Comparison of ENCODE assay signal across 9 mouse cellular contexts in the genomic region with DNA sequence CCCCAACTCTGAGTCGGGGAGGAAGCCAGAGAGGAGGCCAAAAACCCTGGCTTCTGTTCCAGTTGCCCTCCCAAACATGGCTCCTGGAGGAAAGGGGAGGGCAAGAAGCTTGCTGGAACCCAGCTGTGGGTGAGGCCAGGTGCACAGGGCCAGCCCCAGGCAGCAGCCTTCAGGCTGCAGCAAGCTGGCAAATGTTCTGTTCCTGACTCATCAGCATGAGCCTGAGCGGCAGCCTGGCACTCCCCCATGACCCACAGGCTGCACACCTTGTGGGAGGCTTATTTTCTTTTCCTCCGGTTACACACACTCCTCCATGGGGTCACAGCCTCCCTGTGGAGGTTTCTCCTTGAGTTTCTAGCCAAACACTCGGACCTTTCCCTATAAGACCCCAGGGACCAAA. TPM values are rescaled to one million over a fixed set of nuclear protein-coding genes. Genes with fewer than 3 reads are reported as not detected.
DNase-seq lines count a peak whose midpoint lies in the region; ATAC-seq and TF ChIP-seq lines count a peak whose summit lies in the region.
"Had no signal": no experiment of that assay in that cellular context is flagged by ENCODE, and none has a peak within 500 bp of the region (broad histone marks: within the 10 kb centered on the region; RNA-seq: fewer than 3 reads in every experiment).

No protein-coding gene starts in this region.

- no peaks in the 10 kb centered on the region for H3K36me3 ChIP-seq in heart, embryonic 10.5 days
- no peaks in the 10 kb centered on the region for H3K36me3 ChIP-seq in heart, adult 2 months (ENCODE audit: control insufficient read depth, insufficient read depth, low read length)
- H3K36me3 ChIP-seq in spleen, adult 2 months (ENCODE audit: control insufficient read depth, insufficient read depth, low read length), result no peaks in the 10 kb centered on the region
- H3K36me3 ChIP-seq in stomach, embryonic 15.5 days, result no peaks in the 10 kb centered on the region

- ATAC-seq in stomach, embryonic 15.5 days (ENCODE audit: insufficient read depth, low FRiP score, low read depth), result peak; percentile 63

- TF ChIP-seq EP300 in heart, adult 2 months (IDR thresholded peaks at IDR 0.05; ENCODE audit: insufficient read depth, low read depth, low read length), result no peak

- no peak overlapping the region for H3K4me3 ChIP-seq in heart, embryonic 10.5 days
- H3K4me3 ChIP-seq in heart, adult 2 months, result no peak overlapping the region
- no peak overlapping the region for H3K4me3 ChIP-seq in spleen, adult 2 months (ENCODE audit: extremely low read depth, insufficient read depth, insufficient read length)
- no peak overlapping the region for H3K4me3 ChIP-seq in stomach, embryonic 15.5 days (replicated peaks)

- no peak for TF ChIP-seq CTCF in heart, adult 2 months (IDR thresholded peaks at IDR 0.05)
- TF ChIP-seq CTCF in spleen, adult 2 months (IDR thresholded peaks at IDR 0.05; ENCODE audit: extremely low read depth, insufficient read depth, insufficient read length, insufficient replicate concordance), result no peak

- no peak overlapping the region for H3K9ac ChIP-seq in heart, adult 2 months (ENCODE audit: low read depth, low read length)
- H3K9ac ChIP-seq in stomach, embryonic 15.5 days, result no peak overlapping the region

- 40% methylated on average over 4 of the region's 4 CpGs for WGBS in heart, embryonic 10.5 days
- WGBS in heart, adult 2 months, result 43% methylated on average over 4 of the region's 4 CpGs
- 54% methylated on average over 4 of the region's 4 CpGs for WGBS in spleen, adult 2 months
- 47% methylated on average over 4 of the region's 4 CpGs for WGBS in stomach, embryonic 15.5 days

- DNase-seq in heart, embryonic 10.5 days (ENCODE audit: low spot score), result no peak
- DNase-seq in heart, adult 2 months, result no peak
- no peak for DNase-seq in spleen, adult 2 months (ENCODE audit: low read depth in 1 of 2, low spot score in 2 of 2)
- DNase-seq in spleen, adult 12 weeks (ENCODE audit: low spot score), result no peak
- peak; percentile 16 for DNase-seq in brain, adult 2 months (ENCODE audit: low read depth, low spot score)
- no peak for DNase-seq in spleen, postnatal 4 days (ENCODE audit: low spot score in 2 of 2)
- DNase-seq in frontal cortex, adult 2 months (ENCODE audit: extremely low spot score in 1 of 2, low spot score in 1 of 2), result no peak
- DNase-seq: cerebellum, postnatal 14 days had no signal

- H3K27me3 ChIP-seq in heart, embryonic 10.5 days (ENCODE audit: insufficient read depth, poor library complexity, severe bottlenecking), result peaks cover 48% of the 10 kb centered on the region
- H3K27me3 ChIP-seq in heart, adult 2 months (ENCODE audit: control insufficient read depth, insufficient read depth, low read length), result no peaks in the 10 kb centered on the region
- no peaks in the 10 kb centered on the region for H3K27me3 ChIP-seq in spleen, adult 2 months (ENCODE audit: control insufficient read depth, insufficient read depth, low read length)
- no peaks in the 10 kb centered on the region for H3K27me3 ChIP-seq in stomach, embryonic 15.5 days (replicated peaks)

- 0 out of 2 replicates have a peak overlapping the region, but pooled peaks have one; percentile 16 for H3K27ac ChIP-seq in heart, embryonic 10.5 days
- H3K27ac ChIP-seq in heart, adult 2 months, result no peak overlapping the region
- peak overlapping the region; percentile 20; the same call in 1 of the 2 replicates for H3K27ac ChIP-seq in spleen, adult 2 months (ENCODE audit: insufficient read depth, low read length)
- peak overlapping the region; percentile 41 for H3K27ac ChIP-seq in stomach, embryonic 15.5 days

- no peaks in the 10 kb centered on the region for H3K9me3 ChIP-seq in heart, embryonic 10.5 days
- no peaks in the 10 kb centered on the region for H3K9me3 ChIP-seq in stomach, embryonic 15.5 days

- peaks cover 29% of the 10 kb centered on the region for H3K4me1 ChIP-seq in heart, embryonic 10.5 days
- H3K4me1 ChIP-seq in heart, adult 2 months (ENCODE audit: control insufficient read depth, insufficient read depth, low read length), result peaks cover 5% of the 10 kb centered on the region
- H3K4me1 ChIP-seq in spleen, adult 2 months (ENCODE audit: control insufficient read depth, insufficient read depth, insufficient read length), result peaks cover 33% of the 10 kb centered on the region; the same call in 1 of the 2 replicates
- peaks cover 15% of the 10 kb centered on the region for H3K4me1 ChIP-seq in stomach, embryonic 15.5 days

- H3K4me2 ChIP-seq in stomach, embryonic 15.5 days, result no peak overlapping the region

- H3K79me2 ChIP-seq in heart, adult 2 months (replicated peaks; ENCODE audit: control insufficient read depth, insufficient read depth, low read length), result no peaks in the 10 kb centered on the region

- intact Hi-C loops in heart, adult 2 months (cut with DNase I), result no loop called here

- TF ChIP-seq POLR2A in heart, adult 2 months (IDR thresholded peaks at IDR 0.05; ENCODE audit: insufficient read depth, low read depth, low read length), result no peak
- no peak for TF ChIP-seq POLR2A in spleen, adult 2 months (IDR thresholded peaks at IDR 0.05; ENCODE audit: low read depth, low read length)

RNA-seq across cellular contexts. Expression of gene Hes1, which starts 30.2 kb away (rescaled TPM):
- 25.1 and 35.2 TPM in 2 replicates for polyA plus RNA-seq in heart, embryonic 10.5 days (2016; fragmentation: Nextera tagmentation; extraction: Ambion mirVana)
- 10 to 100 TPM; 16.2 to 21.4 TPM for total RNA-seq in heart, adult 2 months (2021)
- 27.1 and 44.6 TPM in 2 replicates for polyA plus RNA-seq in heart, adult 2 months (2012; rRNA removed)
- polyA plus RNA-seq in spleen, adult 2 months (2012; rRNA removed), result 94.1 and 116 TPM in 2 replicates
- 64.4 and 67.1 TPM in 2 replicates for polyA plus RNA-seq in stomach, embryonic 15.5 days (2015; fragmentation: Nextera tagmentation; extraction: Ambion mirVana)
- polyA plus RNA-seq in frontal cortex, adult 2 months (2012; rRNA removed), result 25.2 and 25.6 TPM in 2 replicates
